Mouse (Mus musculus) CD4-positive, CD25-positive, alpha-beta regulatory T cell, adult 2 months (primary cell): ENCODE results near the gene Msx2.

Experiments
- DNase-seq: peaks from one replicate; pipeline ENCODE4 v3.0.0-alpha.2; 2012; ENCODE audit warnings: low read depth, low spot score

The Msx2 gene

DNA sequence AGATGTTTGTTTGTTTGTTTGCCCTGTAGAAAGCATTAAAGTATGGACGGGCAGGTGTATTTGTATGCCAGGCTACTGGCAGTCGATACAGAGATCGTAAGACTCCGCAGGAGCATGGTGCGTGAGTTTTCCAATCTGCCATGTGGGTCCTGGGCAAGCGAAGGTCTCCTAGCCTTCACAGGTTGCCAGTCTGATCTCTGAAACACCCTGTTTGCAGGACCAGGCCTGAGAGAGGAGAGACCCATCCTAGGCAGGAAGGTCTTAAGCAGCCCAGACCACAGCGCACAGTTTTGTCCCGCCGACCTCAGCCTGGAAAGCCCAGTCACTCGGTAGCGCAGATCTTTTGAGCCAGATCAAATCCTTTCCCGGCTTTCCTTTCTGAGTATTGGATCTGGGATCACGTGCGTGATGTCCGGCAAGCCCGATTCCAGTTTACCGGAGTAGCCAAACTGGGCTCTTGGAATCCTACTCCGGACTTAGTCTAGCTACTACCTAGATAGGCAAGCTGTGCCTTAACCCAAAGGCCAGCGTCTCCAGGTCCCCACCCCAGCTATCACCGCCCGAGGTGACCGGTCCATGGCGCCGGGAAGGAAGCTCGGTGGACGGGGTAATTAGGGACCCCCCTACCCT, 7.6 kb downstream of the Msx2 start:
- no peak for DNase-seq

DNA sequence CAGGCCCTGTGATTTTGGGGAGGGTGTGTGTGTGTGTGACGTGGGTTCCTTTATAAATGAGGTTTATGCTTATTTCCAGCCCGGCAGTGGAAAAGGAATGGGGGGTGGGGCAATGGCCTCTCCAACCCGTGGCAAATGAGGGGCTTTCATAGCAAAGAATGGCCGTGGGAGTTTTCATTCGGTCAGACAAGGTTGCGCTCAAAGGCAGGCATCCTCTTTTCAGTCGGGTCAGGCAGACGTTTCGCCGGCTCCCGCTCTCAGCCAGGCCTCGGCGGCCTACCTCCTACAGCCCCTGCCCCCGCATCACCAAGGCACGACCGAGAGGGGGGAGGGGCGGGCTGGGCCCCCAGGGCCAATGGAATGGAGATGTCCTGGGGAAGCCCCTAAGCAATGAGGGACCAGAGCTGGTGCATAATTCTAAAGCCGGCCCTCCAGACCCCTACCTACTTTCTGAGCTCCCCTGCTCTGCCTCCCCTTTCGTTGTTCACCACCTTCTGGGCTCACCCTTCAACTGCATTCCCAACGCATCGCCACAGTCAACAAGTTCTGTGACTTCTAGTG, 8.4 kb downstream of the Msx2 start:
- DNase-seq: no peak

DNA sequence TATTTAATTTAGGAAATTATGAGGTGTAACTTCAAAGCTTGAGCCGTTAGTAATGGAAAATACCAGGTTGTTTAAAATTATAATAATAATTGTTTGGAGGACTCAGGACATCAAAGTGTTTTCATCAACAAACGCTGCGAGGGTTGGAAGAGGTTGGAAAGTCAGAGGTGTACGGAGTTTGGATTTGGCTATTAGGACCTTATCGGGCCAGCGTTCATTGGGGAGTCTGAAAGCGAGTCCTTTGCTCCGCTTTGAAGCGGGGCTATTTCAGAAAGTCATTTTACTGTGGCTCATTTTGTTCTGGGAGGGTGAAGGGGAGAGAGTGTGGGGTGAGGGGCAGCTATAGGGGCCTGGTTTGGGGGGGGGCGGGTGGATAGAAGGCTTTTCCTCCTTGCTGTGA, 8.9 kb downstream of the Msx2 start:
- no peak for DNase-seq

DNA sequence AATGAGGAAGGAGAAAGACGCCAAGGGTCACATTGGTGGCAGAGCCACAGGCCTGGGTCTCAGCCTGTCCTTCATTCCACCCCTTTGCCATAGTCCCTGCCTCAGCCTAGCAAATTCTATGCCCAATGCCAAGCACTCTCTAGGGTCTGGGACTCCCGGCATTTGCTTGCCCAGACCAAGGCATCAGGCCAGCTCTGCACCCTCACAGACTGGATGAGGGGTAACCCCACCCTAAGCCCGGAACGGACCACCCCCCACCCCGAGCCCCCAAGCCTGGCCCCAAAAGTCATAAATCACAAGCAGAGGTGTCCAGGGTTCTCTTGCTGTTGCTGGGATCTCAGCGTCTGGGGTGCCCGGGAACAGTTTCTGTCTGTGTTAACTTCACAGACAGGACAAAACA, 9.8 kb downstream of the Msx2 start:
- DNase-seq: no peak

DNA sequence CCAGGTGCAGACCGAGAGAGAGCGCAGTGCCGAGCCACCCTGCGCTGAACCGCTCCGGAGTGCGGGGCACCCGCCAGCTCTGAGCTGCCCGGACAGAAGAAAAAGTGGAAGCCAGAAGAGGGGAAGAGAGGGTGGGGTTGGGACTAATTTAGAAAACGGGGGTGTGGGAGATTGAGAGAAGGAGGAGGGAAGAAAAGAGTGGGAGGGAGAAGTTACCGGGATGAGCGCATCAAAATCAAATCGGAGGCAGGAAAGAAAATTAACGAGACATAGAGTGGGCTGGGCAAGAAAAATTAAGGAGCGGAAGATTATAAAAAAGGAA, 10.3 kb downstream of the Msx2 start:
- no peak for DNase-seq

DNA sequence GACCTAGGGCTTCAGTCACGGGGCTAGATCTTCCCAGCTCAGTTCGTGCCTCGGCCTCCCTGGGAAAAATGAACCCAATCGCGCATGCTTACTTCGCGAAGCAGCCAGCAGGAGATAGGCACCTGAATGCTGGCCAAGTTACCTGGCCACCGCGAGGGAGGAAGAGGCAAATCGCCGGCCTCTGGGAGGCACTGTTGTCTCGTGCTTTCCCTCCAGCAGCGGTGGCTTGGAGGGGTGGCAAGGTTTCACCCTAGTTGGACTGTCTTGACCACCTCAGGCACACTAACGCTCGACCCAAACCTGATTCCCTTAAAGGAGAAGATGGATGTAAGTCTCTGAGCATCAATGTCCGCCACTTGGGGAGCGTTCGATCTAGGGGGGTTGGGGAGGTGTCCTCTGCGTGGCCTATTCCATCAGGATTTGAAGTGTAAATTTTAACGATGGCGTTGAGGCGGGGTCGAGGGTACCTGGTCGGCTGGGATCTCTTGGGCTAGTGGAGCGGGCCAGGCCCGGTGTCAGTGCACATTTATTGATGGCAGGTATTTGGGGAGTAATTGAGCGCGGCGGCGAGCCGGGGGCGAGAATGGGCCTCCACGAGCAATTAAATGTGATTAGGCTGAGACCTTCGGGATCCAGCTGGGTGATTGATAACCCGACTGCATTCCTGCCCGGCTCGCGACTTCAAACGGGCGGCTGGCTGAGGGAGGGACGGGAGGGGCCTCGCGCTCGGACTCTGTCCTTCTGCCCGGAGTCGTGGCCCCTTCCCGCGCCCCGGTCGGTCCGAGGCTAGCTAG, 10.8 kb downstream of the Msx2 start:
- DNase-seq: no peak

DNA sequence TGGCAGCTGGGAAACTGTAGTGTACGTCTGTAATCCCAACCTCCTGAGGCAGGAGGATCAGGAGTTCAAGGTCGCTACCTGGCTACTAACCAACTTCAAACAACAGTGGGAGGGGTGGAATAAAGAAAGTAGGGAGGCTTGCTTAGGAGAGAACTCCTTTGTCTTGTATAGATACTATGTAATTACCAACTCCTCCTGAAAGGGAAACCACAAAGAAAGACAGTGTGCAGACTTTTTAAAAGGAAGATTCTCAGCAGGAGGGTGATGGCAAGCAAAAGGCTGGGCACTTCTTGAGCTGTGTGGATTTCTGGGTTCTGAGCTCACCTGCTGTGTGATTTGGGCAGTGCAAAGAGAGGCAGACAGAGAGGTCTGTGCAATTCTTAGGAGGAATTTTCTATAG, 11.5 kb downstream of the Msx2 start:
- no peak for DNase-seq

DNA sequence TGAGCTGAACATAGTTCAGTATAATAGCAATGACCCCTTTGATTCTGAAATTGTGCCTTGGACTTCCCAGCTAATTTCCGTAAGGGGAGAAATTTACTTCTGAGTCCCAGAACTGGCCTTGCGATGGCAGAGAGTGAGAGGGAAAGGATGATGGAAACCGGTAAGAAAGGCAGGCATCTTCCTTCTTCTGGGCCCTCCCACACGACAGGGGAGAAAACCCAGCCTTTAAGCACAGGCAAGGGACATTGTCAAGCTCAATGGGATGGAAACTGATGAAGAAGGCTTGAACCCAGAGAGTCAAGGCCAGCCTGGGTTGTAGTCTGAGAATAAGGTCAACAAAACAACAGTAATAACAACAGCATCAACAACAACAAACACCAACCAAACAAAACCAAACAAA, 14.1 kb downstream of the Msx2 start:
- no peak for DNase-seq

DNA sequence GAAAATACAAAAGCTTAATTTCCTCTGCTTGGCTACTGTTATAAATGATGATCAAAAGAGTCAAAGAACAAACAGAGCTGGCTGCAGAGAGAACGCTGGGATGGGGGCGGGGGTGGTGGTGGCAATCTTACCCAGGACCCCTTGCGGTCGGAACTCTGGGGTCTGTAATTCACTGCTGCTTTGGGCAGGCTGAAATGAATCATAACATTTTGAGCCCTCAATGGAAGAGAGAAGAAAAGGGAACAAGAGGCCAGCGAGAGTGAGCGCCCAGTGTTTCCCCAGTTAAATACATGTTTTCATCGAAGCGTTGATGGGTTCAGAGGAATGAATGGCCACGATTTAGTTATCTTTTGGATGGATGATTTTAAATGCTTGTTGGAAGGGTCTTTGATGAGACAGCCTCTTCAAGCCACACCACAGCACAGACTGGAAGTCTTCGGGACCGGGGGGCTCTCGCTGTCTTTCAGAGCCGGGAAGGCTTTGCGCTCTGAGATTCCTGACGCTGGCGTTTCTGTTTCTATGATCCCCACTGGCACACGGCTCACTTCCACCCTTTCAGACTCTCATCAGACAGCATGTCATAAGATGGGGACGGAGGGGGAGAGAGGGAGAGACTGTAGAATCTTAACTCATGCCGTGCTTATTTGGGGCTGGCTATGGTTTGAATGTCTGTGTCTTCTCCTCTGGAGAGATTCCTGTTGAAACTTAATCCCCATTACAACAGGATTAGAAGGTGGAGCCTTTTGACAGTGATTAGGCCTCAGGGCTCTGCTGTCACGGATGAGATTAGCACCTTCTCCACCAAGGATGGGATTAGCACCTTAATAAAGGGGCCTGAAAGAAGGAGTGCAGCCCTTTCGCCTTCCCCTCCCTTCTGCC, 17.8 kb downstream of the Msx2 start:
- no peak for DNase-seq

DNA sequence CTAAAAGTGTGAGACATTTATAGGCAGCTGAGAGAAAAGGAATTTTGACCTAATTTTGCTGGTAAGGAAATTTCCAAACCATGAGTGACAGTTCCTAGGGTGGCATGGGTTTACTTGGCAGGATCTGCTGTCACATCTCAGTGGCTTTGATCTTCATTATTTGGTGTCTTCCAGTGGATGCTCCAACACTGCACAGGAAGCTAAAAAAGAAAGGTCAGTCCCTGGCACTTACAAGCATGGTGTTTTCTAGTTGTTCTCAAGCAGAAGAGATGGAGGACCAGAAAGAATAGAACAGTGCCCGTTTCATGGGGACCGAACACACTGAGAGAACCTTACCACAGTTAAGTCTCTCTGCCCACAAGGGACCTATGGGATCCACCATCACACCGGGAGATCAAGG, 18.9 kb downstream of the Msx2 start:
- DNase-seq: no peak

DNA sequence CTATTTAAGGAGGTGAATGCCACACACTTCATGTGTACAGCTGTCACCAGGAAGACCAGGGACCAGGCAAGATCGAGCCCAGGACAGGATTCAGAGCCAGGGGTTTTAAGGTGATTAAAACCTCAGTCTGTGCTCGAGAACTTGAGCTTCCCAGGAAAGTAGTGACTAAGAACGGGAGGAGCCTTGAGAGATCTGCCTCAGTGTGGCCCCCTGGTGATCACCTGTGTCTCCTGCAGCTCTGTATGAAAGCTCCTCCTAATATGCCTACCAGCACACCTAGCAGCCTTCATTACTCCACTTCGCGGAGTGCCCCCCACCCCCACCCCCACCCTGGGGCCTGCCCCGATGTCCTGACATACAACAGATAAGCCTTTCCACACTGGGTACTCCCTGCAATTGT, 25.3 kb downstream of the Msx2 start:
- DNase-seq: peak; percentile 16

DNA sequence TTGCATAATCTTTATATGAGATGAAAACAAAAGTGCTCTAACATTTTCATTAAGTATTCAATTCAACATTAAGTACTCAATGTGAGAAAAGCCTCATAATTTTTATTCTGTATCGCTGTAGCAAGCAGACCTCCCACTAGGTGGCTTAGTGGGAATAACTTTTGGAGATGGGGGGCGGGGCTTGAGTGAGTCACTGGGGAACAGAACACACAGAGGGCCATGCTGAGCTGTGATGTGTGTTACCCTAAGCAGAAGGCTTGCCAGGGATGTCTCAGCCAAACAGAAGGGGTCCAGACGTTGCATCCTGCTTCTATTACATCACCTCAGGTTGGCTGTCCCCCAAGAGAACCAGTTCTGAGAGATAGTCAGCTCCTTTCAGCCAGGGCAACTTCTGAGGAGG, 29.3 kb downstream of the Msx2 start:
- DNase-seq: no peak

DNA sequence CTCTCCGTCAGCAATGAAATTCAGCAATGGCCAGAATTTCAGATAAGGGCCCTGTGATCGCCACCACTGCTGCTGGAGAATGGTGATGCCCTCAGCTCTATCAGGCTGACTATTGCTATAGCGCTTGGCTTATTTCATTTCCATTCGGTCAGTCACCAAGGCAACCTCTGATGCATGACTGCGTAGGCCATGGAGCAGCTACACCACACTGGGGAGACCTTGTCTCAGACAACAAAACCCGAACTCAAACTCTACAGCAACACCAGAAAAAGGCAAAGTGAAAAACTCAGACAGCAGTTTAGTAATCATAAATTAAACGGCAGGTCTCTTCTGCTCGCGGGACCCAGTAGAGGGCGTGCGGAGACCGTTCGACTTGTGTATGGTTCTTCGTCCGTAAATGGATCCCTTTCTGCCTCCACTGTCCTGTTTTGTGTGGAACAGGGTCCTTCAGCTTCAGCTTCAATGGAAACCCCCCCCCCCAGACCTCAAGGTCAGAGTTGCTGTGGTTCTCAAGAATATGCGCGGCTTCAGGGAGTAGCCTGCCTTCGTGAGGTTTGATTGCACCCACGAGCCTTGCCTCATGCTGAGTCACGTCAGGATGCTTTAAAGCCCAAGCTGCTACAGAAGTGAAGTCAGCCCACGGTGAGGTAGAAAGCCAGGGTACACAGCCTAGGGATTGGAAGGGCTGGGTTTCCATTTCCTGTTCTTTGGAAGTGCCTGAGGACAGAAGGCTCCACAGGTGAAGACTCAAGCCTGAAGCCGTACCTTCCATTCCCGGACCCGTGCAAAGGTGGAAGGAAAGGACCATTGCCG, 30.5 kb downstream of the Msx2 start:
- DNase-seq: no peak

DNA sequence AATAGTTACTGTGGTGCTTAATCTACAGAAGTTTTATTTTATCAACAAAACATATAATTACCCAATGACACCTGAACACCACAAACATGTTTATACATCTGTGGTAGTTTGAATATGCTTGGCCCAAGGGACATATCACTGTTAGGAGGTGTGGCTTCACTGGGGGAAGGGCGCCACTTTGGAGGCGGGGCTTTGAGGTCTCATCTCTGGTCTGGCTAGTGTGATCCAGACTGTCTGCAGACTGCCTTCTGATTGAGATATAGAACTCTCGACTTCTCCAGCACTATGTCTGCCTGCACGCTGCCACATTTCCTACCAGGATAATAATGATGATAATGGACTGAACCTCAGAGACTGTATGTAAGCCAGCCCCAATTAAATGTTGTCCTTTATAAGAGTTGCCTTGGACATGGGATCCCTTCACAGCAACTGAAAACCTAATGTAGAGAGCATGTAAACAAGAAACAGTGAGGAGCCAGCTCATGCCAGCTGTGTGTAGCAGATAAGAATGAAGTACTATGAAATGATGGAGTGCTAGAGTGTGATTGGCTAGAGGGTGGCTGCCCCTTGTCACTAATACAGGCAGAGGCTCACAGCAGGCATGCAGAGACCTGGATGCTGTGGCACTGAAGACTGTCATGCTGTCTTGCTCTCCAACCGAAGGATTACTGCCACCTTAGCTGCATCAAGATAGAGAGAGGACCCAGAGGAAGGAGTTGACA, 31.4 kb downstream of the Msx2 start:
- no peak for DNase-seq

DNA sequence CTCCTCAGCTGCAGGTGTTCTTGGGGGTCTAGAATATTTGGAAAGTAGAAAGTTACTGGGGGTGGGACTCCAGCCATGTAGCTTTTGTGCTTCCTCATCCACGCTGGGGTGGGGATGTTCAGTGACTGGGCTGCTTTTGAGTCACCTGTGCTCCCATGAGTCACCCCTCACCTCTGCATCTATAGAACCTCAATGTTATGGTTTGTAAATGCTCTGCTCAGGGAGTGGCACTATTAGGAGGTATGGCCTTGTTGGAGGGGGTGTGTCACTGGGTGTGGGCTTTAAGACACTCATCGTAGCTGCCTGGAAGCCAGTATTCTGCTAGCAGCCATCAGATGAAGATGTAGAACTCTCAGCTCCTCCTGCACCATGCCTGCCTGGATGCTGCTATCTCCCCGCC, 32.9 kb downstream of the Msx2 start:
- DNase-seq: no peak

DNA sequence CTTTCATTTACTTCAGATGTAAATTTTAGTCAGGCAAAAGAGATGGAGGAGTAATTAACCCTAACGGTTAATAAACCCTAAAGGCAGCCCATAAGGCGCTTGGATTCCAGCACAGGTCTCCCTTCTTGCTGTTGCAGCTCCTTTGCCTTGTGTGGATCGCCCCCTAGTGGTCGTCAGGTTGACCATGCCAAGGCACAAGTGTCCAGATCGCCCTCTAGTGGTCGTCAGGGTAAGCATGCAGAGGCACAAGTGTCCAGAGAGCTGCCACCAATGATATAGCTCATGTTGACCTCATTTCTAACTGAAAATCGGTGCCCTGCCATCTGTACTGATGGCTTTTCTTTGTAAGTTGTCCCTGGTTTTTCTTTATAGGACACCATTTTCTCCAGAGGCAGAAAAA, 46.4 kb downstream of the Msx2 start:
- DNase-seq: peak; percentile 91

DNA sequence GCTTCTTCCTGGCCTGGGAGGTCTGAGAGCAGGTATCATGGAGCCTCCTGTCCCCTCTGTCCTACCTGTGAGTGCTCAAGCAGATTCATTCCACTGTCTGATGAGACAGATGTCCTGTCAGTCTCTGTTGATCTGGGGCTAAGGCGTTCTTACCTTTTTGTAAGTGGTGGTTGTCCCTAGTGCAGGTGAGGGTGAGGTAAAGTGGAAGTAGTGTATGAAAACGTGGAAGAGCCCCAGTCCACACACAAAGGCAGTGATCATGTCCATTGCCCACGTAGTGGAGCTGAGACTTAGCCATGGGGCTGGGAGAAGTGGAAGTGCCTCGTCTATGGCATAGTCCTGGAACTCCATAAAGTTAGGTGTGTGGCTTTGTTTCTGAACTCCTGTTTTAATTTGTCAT, 51.7 kb downstream of the Msx2 start:
- DNase-seq: no peak

DNA sequence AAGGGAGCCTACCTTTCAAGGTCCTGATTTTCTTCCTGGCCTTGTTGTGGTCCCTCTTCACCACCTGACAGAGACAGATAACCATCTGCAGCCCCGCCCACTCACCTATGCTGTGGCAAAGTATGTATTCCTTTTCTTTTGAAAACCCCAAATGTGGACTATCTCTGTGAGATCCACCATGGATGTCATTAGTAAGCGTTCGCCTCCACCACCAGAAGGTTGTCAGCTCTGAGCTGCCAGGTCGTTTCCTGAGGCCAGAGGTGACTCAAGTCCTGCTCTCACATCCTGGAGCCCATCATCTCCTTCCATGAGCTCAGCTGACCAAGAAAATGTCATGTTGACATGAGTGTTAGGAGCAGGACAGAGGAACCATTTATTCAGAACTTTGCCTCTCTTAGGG, 52.1 kb downstream of the Msx2 start:
- DNase-seq: no peak

DNA sequence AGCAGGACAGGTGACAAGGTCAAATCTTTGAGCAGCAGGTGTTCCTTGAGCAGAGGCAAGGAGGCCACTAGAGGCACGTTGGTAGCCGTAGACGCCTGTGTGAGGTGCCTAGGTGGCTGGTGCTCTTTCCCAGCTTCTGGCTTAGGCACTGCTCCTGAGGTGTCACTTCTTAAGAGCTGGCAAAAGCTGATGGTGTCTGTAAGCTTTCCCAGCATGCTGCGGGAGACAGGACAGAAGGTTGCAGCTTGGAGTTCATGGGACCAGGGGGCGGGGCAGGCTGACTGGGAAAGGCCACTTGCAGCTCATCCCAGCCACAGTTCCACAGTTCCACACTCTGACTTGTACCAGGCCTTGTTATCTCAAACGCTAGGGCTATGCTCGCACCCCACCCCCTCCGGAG, 53.2 kb downstream of the Msx2 start:
- DNase-seq: no peak

DNA sequence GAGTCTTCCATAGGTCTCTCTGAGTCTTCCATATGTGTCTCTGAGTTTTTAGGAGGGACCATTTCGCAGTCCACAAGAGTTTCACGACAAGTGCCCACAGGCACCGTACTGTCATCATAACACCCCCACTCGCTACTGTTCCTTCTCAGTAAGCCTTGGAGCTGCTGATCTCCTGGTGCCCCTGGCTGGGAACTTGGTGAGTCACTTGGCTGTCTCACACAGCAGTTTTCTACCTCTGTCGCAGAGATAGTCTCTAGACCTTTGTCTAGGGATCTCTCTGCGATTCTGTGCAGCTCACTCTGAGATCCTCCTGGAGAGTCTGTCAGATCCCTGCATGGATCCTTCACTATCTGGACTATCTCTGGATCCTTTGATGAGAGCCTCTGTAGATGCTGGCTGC, 55.2 kb downstream of the Msx2 start:
- no peak for DNase-seq
